ENCODE assay signal across 8 mouse cellular contexts in genomic region chr8:110909850-110910249, GRCm38 (mm10). TPM values are rescaled to one million over a fixed set of nuclear protein-coding genes. Genes with fewer than 3 reads are reported as not detected.
DNase-seq lines count a peak whose midpoint lies in the region; ATAC-seq and TF ChIP-seq lines count a peak whose summit lies in the region.
"Not testable (repeated sequence)": the region's sequence is repeated elsewhere in the genome, so short reads cannot be mapped to it uniquely, and the experiment has no call there.

No protein-coding gene starts in this region.

- H3K79me2 ChIP-seq in MEL (ENCODE audit: control insufficient read depth, insufficient read depth, low read length, poor library complexity); heart, adult 2 months (replicated peaks; ENCODE audit: control insufficient read depth, insufficient read depth, low read length): not testable (repeated sequence)

- not testable (repeated sequence) for TF ChIP-seq POLR2A in MEL (IDR thresholded peaks at IDR 0.05; ENCODE audit: control insufficient read depth in 1 of 2, insufficient read depth in 1 of 2, low read depth in 1 of 2, low read length in 2 of 2, poor library complexity in 1 of 2); heart, adult 2 months (IDR thresholded peaks at IDR 0.05; ENCODE audit: insufficient read depth, low read depth, low read length)

- H3K27me3 ChIP-seq in MEL (ENCODE audit: control insufficient read depth in 1 of 2, insufficient read depth in 2 of 2, low read length in 2 of 2); Patski; heart, adult 2 months (ENCODE audit: control insufficient read depth, insufficient read depth, low read length); liver, embryonic 14.5 days (ENCODE audit: control insufficient read depth, insufficient read depth, low read length); stomach, postnatal 0 days (ENCODE audit: control insufficient read depth, insufficient read depth, low read length): not testable (repeated sequence)

- H3K9ac ChIP-seq in MEL (ENCODE audit: control insufficient read depth, low read depth, low read length, poor library complexity, severe bottlenecking); heart, adult 2 months (ENCODE audit: low read depth, low read length); liver, embryonic 14.5 days (replicated peaks); stomach, postnatal 0 days (ENCODE audit: low read length): not testable (repeated sequence)

- peaks cover 4 to 15% of the 10 kb centered on the region in 2 experiments; a peak in 3 of 4 replicates for H3K4me1 ChIP-seq in MEL (ENCODE audit: control insufficient read depth in 1 of 2, insufficient read depth in 2 of 2, low read length in 2 of 2)
- not testable (repeated sequence) for H3K4me1 ChIP-seq in heart, adult 2 months (ENCODE audit: control insufficient read depth, insufficient read depth, low read length); liver, embryonic 14.5 days (replicated peaks; ENCODE audit: control insufficient read depth in 2 of 2, insufficient read depth in 2 of 2, low read length in 1 of 2); stomach, postnatal 0 days (replicated peaks; ENCODE audit: control insufficient read depth, insufficient read depth)

- H3K4me2 ChIP-seq in liver, embryonic 14.5 days (ENCODE audit: low read depth); stomach, postnatal 0 days (replicated peaks; ENCODE audit: low read depth): not testable (repeated sequence)

- DNase-seq in 416B (ENCODE audit: low read depth), result peak; percentile 55
- peak; percentile 25 for DNase-seq in CD4-positive, CD25-positive, alpha-beta regulatory T cell, adult 2 months (ENCODE audit: low read depth, low spot score)
- DNase-seq in MEL (ENCODE audit: low read depth, low spot score); Patski (ENCODE audit: low read depth, low spot score); heart, adult 2 months; layer of hippocampus, adult 2 months (ENCODE audit: low spot score in 2 of 2); liver, embryonic 14.5 days (ENCODE audit: low read depth in 3 of 3, low spot score in 3 of 3); stomach, postnatal 0 days (ENCODE audit: low spot score): not testable (repeated sequence)

- ATAC-seq in Patski; liver, embryonic 14.5 days (ENCODE audit: insufficient read depth); stomach, postnatal 0 days (ENCODE audit: low FRiP score, low TSS enrichment): not testable (repeated sequence)

- not testable (repeated sequence) for H3K27ac ChIP-seq in MEL (ENCODE audit: control insufficient read depth, low read depth, low read length); heart, adult 2 months; layer of hippocampus, adult 2 months; liver, embryonic 14.5 days; stomach, postnatal 0 days (replicated peaks)

- not testable (repeated sequence) for H3K4me3 ChIP-seq in MEL (ENCODE audit: control insufficient read depth in 1 of 2, insufficient read depth in 1 of 2, low read depth in 2 of 2, low read length in 2 of 2); heart, adult 2 months; layer of hippocampus, adult 2 months; liver, embryonic 14.5 days (ENCODE audit: insufficient read depth in 1 of 2, low read depth in 2 of 2, low read length in 2 of 2); stomach, postnatal 0 days (ENCODE audit: low read depth, low read length)

- intact Hi-C loops in heart, adult 2 months (cut with DNase I), result not testable (repeated sequence)

- not testable (repeated sequence) for H3K36me3 ChIP-seq in MEL (ENCODE audit: control insufficient read depth in 1 of 2, insufficient read depth in 2 of 2, low read length in 2 of 2); heart, adult 2 months (ENCODE audit: control insufficient read depth, insufficient read depth, low read length); liver, embryonic 14.5 days (replicated peaks; ENCODE audit: control insufficient read depth, insufficient read depth, low read depth); stomach, postnatal 0 days (ENCODE audit: control insufficient read depth, insufficient read depth, low read length)

- POLR2A ChIA-PET in Patski (lab: Charles Lee), result interaction anchor here (0.6 kb wide), 1 partner anchor 8 kb away, joined by 5 read pairs; the partner anchor contains the start of gene Fuk

- TF ChIP-seq RAD21 in MEL (IDR thresholded peaks at IDR 0.05; ENCODE audit: low read depth, low read length), result peak; percentile 1; the same call in 1 of the 2 replicates

- not testable (repeated sequence) for H3K9me3 ChIP-seq in MEL (replicated peaks; ENCODE audit: insufficient read depth, low read length); liver, embryonic 14.5 days (ENCODE audit: control insufficient read depth, low read length); stomach, postnatal 0 days (ENCODE audit: control insufficient read depth, low read length)

- CTCF ChIA-PET in Patski (lab: Charles Lee), result interaction anchor here (1.0 kb wide), 1 partner anchor 57 kb away, joined by 4 read pairs; no protein-coding TSS in a partner anchor

- in situ Hi-C loops in Patski (cut with MboI; ENCODE audit: low pct_unique_long_range_greater_than_20kb), result loop anchor here (5.0 kb wide), 1 partner anchor 57 kb away; no protein-coding TSS in a partner anchor

- not testable (repeated sequence) for TF ChIP-seq EP300 in MEL (IDR thresholded peaks at IDR 0.05; ENCODE audit: low read depth in 1 of 2, low read length in 2 of 2); heart, adult 2 months (IDR thresholded peaks at IDR 0.05; ENCODE audit: insufficient read depth, low read depth, low read length); liver, embryonic 14.5 days (IDR thresholded peaks at IDR 0.05; ENCODE audit: low read depth); stomach, postnatal 0 days (optimal IDR thresholded peaks at IDR 0.05)

- TF ChIP-seq CTCF in MEL (IDR thresholded peaks at IDR 0.05 in 2 of 3, conservative IDR thresholded peaks at IDR 0.05 in 1 of 3; ENCODE audit: control insufficient read depth in 1 of 3, insufficient read depth in 1 of 3, low read depth in 2 of 3, low read length in 3 of 3, poor library complexity in 1 of 3, severe bottlenecking in 1 of 3) (0 out of 6 replicates have a peak, but pooled peaks of 1 of the 3 experiments have one; percentile 1), Patski (IDR thresholded peaks at IDR 0.05) (peak; percentile 56)
- TF ChIP-seq CTCF in heart, adult 2 months (IDR thresholded peaks at IDR 0.05), result peak; percentile 61
- TF ChIP-seq CTCF in layer of hippocampus, adult 2 months (conservative IDR thresholded peaks at IDR 0.05), result peak; percentile 57
- TF ChIP-seq CTCF in liver, embryonic 14.5 days (IDR thresholded peaks at IDR 0.05; ENCODE audit: low read depth), result 0 out of 2 replicates have a peak, but pooled peaks have one; percentile 10
- TF ChIP-seq CTCF in stomach, postnatal 0 days (IDR thresholded peaks at IDR 0.05; ENCODE audit: low read depth), result 0 out of 2 replicates have a peak, but pooled peaks have one; percentile 9

RNA-seq across cellular contexts. Expression of gene Fuk, which starts 7.6 kb away (rescaled TPM):
- 8.3 and 9.1 TPM in 2 replicates for total RNA-seq in MEL (2012; rRNA removed)
- polyA plus RNA-seq in MEL (2012; ENCODE audit: insufficient read depth in 1 of 2, insufficient read length in 2 of 2, low read depth in 1 of 2, low replicate concordance in 2 of 2, missing spikeins in 1 of 2), result 10 to 100 TPM in 1 of 2 experiments, not detected in 1; 10.6 TPM
- polyA plus RNA-seq in Patski (2021), result 25.6 TPM
- total RNA-seq in heart, adult 2 months (2021), result 1 to 10 TPM; 4.5 to 4.6 TPM
- polyA plus RNA-seq in heart, adult 2 months (2012; rRNA removed), result 6.2 and 8.8 TPM in 2 replicates
- 10 to 100 TPM; 23.5 to 29.0 TPM for total RNA-seq in layer of hippocampus, adult 2 months (2021)
- polyA plus RNA-seq in liver, embryonic 14.5 days (2012; rRNA removed), result 2.5 and 2.8 TPM in 2 replicates
- polyA plus RNA-seq in liver, embryonic 14.5 days (2014; fragmentation: Nextera tagmentation; extraction: Ambion mirVana), result 1.3 and 1.5 TPM in 2 replicates
- polyA plus RNA-seq in stomach, postnatal 0 days (2015; fragmentation: Nextera tagmentation; extraction: Ambion mirVana), result 6.0 and 6.5 TPM in 2 replicates

RNA-seq across cellular contexts. Expression of gene St3gal2, which starts 9.9 kb away (rescaled TPM):
- 4.0 and 5.2 TPM in 2 replicates for total RNA-seq in MEL (2012; rRNA removed)
- 10 to 100 TPM in 1 of 2 experiments, not detected in 1; 18.0 TPM for polyA plus RNA-seq in MEL (2012; ENCODE audit: insufficient read depth in 1 of 2, insufficient read length in 2 of 2, low read depth in 1 of 2, low replicate concordance in 2 of 2, missing spikeins in 1 of 2)
- 88.1 TPM for polyA plus RNA-seq in Patski (2021)
- total RNA-seq in heart, adult 2 months (2021), result 10 to 100 TPM; 20.2 to 22.0 TPM
- 25.9 and 34.8 TPM in 2 replicates for polyA plus RNA-seq in heart, adult 2 months (2012; rRNA removed)
- total RNA-seq in layer of hippocampus, adult 2 months (2021), result 100 to 1,000 TPM in 1 of 2 experiments, 10 to 100 TPM in 1; 95.1 to 104 TPM
- 10.6 and 11.7 TPM in 2 replicates for polyA plus RNA-seq in liver, embryonic 14.5 days (2012; rRNA removed)
- 9.6 and 11.8 TPM in 2 replicates for polyA plus RNA-seq in liver, embryonic 14.5 days (2014; fragmentation: Nextera tagmentation; extraction: Ambion mirVana)
- 7.1 and 7.3 TPM in 2 replicates for polyA plus RNA-seq in stomach, postnatal 0 days (2015; fragmentation: Nextera tagmentation; extraction: Ambion mirVana)
